In genomic region chr8:72409443-72409842, GRCm38 (mm10) we compare ENCODE assay signal across 19 mouse cellular contexts. TPM values are rescaled to one million over a fixed set of nuclear protein-coding genes. Genes with fewer than 3 reads are reported as not detected.
DNase-seq lines count a peak whose midpoint lies in the region; TF ChIP-seq lines count a peak whose summit lies in the region.
"Had no signal": no experiment of that assay in that cellular context is flagged by ENCODE, and none has a peak within 500 bp of the region (broad histone marks: within the 10 kb centered on the region; RNA-seq: fewer than 3 reads in every experiment).

No protein-coding gene starts in this region.

- no peak overlapping the region for H3K4me3 ChIP-seq in embryonic fibroblast, embryonic 13.5 days (ENCODE audit: insufficient read depth, low read length)
- H3K4me3 ChIP-seq in kidney, adult 2 months (ENCODE audit: insufficient read depth, low read depth, low read length), result no peak overlapping the region
- H3K4me3 ChIP-seq: heart, adult 2 months had no signal

- TF ChIP-seq POLR2A in embryonic fibroblast, embryonic 13.5 days (IDR thresholded peaks at IDR 0.05; ENCODE audit: low read depth, low read length), result no peak
- no peak for TF ChIP-seq POLR2A in kidney, adult 2 months (IDR thresholded peaks at IDR 0.05; ENCODE audit: low read depth, low read length)

- peak; percentile 7 for DNase-seq in embryo, embryonic 11 days
- no peak for DNase-seq in embryo, embryonic 10.5 days (ENCODE audit: low spot score)
- peak; percentile 14 for DNase-seq in retina, postnatal 1 day
- DNase-seq in retina, embryonic 14.5 days (ENCODE audit: low spot score), result no peak
- peak; percentile 28 for DNase-seq in splenic B cell, adult 2 months (ENCODE audit: low read depth, low spot score)
- DNase-seq in kidney, adult 2 months, result no peak
- no peak for DNase-seq in kidney, postnatal 14 days
- DNase-seq: adrenal gland, postnatal 25 days; B cell, adult 2 months; cerebellum, adult 11 months; heart, adult 2 months; heart, postnatal 14 days; kidney, adult 8-10 months; left cerebral cortex, postnatal 4 days; lung, postnatal 10 days; right cerebral cortex, postnatal 4 days had no signal

- H3K36me3 ChIP-seq in splenic B cell, adult 2 months (ENCODE audit: control insufficient read depth, insufficient read depth, low read length, poor library complexity, severe bottlenecking), result no peaks in the 10 kb centered on the region
- H3K36me3 ChIP-seq in kidney, adult 2 months (ENCODE audit: control insufficient read depth, insufficient read depth, low read length), result no peaks in the 10 kb centered on the region

- H3K4me1 ChIP-seq in embryonic fibroblast, embryonic 13.5 days (ENCODE audit: control insufficient read depth, insufficient read depth, low read length), result peaks cover 3% of the 10 kb centered on the region
- H3K4me1 ChIP-seq in kidney, adult 2 months (ENCODE audit: control insufficient read depth, insufficient read depth, low read length), result peaks cover 11% of the 10 kb centered on the region

- no peaks in the 10 kb centered on the region for H3K27me3 ChIP-seq in splenic B cell, adult 2 months (ENCODE audit: control insufficient read depth, insufficient read depth, low read length, poor library complexity, severe bottlenecking)
- H3K27me3 ChIP-seq in kidney, adult 2 months (replicated peaks; ENCODE audit: control insufficient read depth, insufficient read depth, low read length), result no peaks in the 10 kb centered on the region
- H3K27me3 ChIP-seq: Patski had no signal

- 49% methylated on average over 3 of the region's 3 CpGs for WGBS in kidney, adult 2 months

- no peak for TF ChIP-seq CTCF in embryonic fibroblast, embryonic 13.5 days (IDR thresholded peaks at IDR 0.05; ENCODE audit: borderline replicate concordance, insufficient read depth, low read length)
- TF ChIP-seq CTCF in kidney, adult 2 months (conservative IDR thresholded peaks at IDR 0.05; ENCODE audit: insufficient read depth, insufficient read length, low read depth, low read length), result no peak

- H3K27ac ChIP-seq in embryonic fibroblast, embryonic 13.5 days (ENCODE audit: insufficient read depth, low read length), result 0 out of 2 replicates have a peak overlapping the region, but pooled peaks have one; percentile 3
- H3K27ac ChIP-seq in kidney, adult 2 months (ENCODE audit: insufficient read depth, low read depth, low read length), result no peak overlapping the region
- H3K27ac ChIP-seq: heart, adult 2 months; stomach, postnatal 0 days had no signal

RNA-seq across cellular contexts. Expression of gene Eps15l1, which starts 11.8 kb away (rescaled TPM):
- polyA plus RNA-seq in embryonic fibroblast, embryonic 13.5 days (2011; ENCODE audit: insufficient read length, low read depth, missing spikeins), result 58.0 and 65.0 TPM in 2 replicates
- 30.3 and 31.9 TPM in 2 replicates for polyA plus RNA-seq in kidney, adult 2 months (2012; rRNA removed)

RNA-seq across cellular contexts. Expression of gene Calr3, which starts 34.2 kb away (rescaled TPM):
- polyA plus RNA-seq in embryonic fibroblast, embryonic 13.5 days (2011; ENCODE audit: insufficient read length, low read depth, missing spikeins), result 1.7 and 1.9 TPM in 2 replicates
- polyA plus RNA-seq in kidney, adult 2 months (2012; rRNA removed), result 0.77 TPM in 2 replicates

RNA-seq across cellular contexts. Expression of gene 1700030K09Rik, which starts 34.2 kb away (rescaled TPM):
- 5.5 and 6.6 TPM in 2 replicates for polyA plus RNA-seq in embryonic fibroblast, embryonic 13.5 days (2011; ENCODE audit: insufficient read length, low read depth, missing spikeins)
- 6.8 and 7.2 TPM in 2 replicates for polyA plus RNA-seq in kidney, adult 2 months (2012; rRNA removed)

Comparison
In these comparisons a context has a peak if more than half of its experiments do, and no peak if none do; other contexts are left out.
1. DNase-seq: peak in embryo, embryonic 11 days (single experiment), retina, postnatal 1 day (single experiment) and splenic B cell, adult 2 months (single experiment); none in embryo, embryonic 10.5 days (single experiment), retina, embryonic 14.5 days (single experiment), kidney, adult 2 months (single experiment) and kidney, postnatal 14 days (single experiment).